Mouse (Mus musculus): ENCODE results near the gene Kitl. TPM values are rescaled to one million over a fixed set of nuclear protein-coding genes. Genes with fewer than 3 reads are reported as not detected.

The Kitl gene
- polyA plus RNA-seq, 3 experiments from 2014 or later, result 0.49 TPM; not detected in 2

DNA sequence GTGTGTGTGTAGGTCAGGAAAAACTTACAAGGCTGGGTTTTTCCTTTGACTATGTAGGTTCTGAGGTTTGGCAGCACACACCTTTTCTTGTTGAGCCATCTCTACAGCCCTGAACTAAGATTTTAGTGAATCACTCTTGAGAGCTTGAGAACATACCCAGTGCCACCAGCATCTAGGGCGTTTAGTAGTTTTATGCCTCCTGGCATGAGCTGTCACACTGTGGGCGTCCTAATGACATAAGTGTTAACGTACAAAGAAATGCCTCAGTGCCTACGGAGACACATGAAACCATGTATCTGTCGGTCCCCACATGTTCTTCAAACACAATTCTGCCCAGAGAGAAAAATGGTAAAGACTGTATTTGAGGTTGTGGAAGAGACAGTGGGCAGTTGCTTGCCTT lies 15.0 kb downstream of the Kitl start:
- no peak for ATAC-seq

DNA sequence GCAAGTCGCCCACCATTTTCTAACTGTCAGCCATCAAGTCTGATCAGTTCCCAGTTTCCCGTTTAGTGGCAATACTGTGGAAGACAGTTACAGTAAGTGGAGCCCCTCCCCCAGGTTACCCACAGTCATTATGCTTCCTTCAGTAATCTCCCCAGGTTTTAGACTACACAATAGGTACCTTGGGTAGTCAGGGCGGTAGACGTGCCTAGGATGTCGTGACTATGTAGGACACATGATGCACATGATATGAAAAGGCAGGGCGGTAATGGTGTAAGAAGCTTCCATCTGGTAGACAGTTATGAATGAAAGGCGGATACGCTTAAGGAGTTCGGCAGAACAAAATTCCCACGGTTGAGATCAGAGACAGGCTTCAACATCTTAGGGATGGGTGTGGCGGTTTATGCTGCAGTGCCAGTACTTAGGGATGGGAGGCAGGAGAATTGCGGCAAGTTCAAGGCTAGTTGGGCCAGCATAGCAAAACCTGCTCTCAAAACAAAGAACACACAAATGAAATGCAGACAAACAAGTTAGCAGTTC lies 15.6 kb downstream of the Kitl start:
- no peak for ATAC-seq

DNA sequence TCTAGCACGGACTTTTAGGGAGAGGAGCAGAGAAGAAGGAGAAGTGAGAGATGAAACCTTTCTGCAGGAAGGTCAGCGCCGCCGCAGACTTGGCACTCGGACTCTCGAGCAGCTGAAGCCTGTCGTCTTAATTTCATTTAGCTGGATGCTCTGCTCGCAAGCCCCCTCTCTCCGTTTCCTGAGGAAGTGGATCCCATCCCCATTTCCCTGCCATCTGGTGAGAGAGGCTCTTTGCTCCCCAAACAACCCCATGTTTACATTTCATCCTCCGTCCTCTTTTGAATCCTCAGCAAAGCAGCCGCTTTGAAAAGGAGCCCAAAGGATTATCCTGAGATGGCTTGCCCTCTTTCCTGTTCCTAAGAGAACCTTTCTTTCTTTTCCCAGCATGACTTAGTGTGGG lies 16.2 kb downstream of the Kitl start:
- ATAC-seq, result no peak

DNA sequence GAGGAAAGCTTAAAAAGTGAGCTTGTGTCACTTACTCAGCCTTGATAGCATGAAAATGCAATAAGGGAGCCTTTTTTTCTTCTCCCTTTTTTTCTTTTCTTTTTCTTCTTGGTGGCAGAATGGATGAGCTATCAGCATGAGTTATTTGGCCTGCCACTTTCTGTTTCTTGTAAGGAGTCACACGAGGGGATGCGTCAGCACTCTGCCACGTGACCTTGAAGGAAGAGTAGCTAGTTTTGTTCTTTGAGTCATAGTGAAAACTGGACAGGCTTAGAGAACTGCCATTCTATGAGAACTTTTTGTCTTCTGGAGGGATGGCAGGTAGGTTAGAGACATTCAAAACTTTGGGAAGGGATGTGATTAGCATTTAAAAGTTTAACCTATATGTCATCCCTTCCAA lies 17.1 kb downstream of the Kitl start:
- ATAC-seq, result no peak

DNA sequence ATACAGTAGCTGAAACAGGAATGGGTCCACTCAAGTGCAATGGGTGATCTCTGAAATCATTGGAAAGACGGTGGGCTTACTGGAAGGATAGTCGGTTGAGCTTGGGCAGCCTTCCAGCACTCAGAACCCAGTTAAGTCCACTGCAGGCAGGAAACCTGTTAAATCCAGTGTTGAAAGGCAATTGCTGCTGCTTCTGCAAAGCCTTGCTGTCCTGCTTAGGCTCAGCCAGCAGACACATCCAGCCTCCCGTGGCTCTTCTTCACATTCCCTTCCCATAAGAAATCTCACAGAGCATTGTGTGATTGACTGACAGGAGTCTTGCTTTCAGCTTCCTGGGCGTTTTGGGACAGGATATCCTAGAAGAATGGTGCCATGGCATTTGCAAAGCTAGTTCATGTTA lies 20.6 kb downstream of the Kitl start:
- no peak for ATAC-seq

DNA sequence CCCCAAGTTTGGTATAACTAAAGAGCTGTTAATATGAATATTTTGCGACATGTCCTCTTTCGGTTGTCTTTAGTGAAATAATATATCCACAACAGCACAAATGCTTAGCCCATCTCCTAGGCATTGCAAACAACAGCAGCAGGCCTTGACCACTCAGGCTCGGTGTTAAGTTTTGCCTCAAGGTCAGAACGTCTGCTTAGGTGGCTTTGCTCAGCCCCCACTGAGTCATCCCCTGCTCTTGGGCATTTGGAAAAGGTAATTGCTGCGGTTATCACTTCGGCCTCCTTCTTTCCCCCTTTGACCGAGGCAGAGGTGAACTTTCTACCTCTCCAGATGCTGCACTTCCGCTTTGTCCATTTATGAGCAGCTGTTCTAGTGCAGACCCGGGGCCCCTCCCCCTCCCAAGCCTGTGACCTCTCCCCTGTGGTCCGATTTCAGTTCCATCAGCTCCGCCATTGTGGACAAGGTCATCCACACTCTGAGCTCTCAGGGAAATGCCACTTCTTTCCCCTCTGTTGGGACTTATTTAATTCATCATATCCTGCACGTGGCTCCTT lies 23.0 kb downstream of the Kitl start:
- no peak for ATAC-seq

DNA sequence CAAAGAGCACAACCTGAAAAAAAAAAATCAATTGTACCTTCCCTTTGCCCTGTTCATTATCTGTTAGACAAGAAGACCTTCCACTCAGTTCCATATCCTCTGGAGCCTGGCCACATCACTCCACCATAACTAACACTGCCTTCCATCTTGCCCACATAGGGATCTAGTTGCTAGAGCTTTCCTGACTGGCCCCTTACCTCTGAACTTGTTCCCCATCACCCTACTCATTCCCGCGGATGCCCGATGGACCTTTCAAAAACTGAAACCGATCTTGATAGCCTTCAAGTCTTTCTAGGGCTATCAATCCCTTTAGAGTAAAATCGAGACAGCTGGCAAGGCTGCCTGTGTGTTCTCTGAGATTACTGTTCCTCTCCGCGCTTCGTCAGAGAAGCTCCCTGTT lies 23.6 kb downstream of the Kitl start:
- ATAC-seq, result no peak

DNA sequence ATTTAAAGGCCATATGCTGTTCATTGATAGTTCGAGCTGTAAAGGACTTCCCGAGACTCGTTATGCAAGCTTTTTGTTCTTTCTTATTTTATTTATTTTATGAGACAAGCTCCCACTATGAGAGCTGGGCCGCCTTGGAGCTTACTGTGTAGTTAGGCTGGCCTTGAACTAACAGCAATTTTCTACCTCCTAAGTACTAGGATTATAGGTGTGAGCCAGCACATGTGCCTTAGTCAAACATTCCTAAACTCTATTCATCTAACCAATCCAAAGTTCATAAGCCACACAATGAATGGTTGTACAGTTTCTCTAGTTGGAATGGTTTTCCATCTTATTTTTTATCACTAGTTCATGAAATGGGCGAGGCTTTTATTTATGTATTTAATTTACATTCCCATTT lies 28.3 kb downstream of the Kitl start:
- no peak for ATAC-seq

DNA sequence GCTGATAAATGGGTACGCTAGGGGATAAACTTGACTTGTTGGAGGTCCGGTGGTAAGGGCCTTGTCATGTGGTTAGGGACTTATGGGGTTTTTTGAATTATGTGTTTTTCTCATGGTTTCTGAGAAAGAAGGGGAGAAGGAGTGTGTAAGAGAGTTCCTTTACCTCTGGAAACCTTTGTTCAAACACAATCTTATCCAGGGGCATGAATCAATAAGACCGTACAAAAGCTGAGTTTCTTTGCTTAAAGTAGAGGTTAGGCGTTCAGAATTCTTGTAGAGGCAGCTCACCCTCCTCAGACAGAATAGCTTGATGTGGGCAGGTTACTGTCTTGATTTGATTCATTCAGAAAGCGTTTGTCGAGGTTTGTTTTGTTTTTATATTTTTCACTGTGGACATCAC lies 28.7 kb downstream of the Kitl start:
- ATAC-seq, result no peak

DNA sequence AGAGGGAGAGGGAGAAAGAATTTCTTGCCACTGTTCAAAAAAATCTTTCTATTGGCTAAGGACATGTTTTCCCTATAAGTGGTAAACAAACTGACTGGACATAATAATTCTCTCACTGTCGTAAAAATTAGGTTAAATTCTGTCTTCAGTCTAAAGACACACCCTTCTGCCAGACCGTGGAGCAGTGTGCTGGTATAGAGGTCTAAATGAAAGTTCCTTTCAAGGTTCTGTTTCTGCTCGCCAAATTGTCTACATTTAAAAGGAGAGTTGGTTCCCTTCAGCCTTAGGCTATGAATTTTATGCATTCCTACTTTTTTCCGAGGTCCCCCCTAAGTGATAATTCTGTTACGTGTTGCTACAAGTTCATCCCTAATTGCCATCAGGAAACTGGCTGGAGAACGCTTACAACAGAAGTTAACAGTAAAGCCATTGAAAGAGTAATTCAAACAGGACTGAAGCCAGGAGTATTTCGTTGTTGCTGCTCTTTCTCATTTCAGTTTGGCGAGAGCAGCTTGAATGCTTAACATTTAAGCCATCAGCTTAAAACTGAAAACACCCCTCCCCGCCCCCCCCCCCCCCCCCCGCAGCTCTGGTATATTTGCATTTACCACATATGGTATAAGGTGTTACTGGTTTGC lies 35.8 kb downstream of the Kitl start:
- ATAC-seq, result no peak

DNA sequence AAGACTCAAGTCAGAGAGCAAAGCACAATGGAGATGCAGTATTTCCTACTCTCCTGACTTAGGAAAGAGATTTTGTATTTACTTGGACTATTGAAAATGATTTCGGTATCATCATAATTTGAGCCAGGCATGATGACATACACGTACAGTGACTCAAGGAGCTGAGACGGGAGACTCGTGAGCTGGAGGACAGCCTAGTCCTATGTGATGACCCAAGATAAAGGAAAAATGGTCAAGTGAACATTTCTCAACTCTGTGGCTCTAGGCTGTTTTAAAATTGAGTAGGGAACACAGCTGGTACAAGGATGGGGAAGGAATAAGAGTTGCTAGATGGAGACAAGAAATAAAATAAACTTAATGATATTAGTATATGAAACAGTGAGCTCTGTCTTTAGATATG lies 37.0 kb downstream of the Kitl start:
- no peak for ATAC-seq

DNA sequence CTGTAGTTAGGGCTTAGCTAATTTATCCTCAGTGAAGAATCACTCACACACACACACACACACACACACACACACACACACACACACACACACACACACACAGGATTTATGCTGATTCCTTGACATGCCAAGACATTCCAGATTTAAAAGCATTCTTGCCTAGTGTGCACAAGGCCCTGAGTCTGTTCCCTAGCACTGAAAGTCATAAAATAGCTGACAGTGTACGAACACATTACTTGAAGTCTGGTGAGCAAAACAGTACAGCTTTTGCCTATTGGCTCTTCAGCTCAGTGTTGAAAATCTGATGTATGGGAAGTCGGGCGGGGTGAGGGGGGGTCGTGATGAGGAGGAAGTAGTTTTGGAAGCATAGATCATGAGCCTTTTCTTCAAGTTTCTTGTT lies 37.5 kb downstream of the Kitl start:
- no peak for ATAC-seq

DNA sequence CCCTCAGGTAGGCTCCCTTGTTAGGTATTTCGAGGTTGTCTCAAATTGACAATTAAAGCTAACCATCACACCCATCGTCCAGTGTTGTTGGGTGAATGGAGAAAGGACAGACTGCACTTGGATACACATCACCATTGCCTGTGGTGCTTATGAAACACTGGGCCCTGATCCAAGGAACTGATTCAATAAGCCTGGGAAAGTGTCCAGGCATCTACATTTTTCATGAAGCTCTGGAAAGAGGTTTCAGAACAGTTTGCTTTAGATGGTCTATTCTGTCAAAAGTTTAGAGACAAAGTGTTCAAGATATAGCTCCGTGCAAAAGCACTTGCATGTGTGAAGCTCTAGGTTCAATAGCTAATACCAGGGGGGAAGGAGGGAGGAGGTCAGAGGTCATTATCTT lies 38.6 kb downstream of the Kitl start:
- no peak for ATAC-seq

DNA sequence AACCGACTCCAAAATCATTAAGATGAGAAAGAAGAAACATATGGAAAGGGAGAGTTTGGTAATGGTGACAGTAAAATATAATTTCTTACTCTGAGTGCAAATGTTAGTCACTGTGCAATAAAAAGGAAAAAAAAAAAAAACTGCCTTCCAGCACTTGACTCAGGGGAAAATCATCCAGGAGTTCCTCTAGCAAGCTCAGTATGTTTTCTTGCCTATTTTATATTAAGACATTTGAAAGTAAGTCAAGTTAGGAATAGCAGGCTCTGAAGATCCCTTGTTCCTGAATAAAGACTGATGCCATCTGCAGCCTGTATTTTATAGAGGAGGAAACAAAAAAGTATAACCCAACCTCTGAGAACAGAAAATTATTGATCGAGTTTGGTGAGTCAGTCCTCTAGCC lies 39.7 kb downstream of the Kitl start:
- no peak for ATAC-seq

DNA sequence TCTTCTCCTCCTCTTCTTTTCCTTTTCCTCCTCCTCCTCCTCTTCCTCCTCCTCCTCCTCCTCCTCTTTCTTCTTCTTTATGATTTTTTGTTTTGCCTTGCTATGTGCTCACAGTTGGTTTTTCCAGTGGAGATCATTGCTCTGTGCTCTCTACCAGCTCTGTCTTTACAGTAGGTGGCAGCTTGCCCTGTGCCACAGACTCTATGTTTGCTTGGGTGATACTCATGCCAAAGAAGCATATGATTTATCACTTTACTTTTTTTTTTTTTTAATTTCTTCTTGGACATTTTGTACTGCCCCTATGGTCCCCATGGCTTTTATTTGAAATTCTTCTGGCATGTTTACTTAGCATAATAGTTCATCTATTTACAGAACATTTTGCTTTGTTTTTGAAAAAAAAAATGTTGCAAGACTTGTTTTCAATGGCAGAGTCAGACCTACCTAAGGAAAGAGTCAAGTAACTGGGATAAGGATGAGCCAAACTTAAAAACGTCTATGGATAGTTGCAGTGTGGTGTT lies 41.7 kb downstream of the Kitl start:
- ATAC-seq, result no peak

DNA sequence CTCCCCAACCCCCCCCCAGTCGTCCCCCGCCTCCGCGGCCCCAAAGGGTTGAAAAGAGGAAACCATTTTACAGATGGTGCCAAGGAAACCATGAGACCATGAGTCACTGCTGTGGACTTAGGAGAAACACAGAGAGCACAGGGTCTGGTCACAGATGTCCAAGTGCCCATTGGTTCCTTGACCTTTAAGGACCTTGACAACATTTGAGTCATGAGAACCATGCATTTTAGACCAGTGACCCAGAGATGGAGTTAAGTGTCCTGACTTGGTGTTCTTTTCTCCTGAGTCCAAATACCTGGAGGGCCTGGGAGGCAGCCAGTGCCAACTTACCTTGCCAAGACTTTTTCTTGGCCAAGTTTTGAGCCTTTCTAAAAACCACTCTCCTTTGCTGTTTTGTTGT lies 43.9 kb downstream of the Kitl start:
- no peak for ATAC-seq

DNA sequence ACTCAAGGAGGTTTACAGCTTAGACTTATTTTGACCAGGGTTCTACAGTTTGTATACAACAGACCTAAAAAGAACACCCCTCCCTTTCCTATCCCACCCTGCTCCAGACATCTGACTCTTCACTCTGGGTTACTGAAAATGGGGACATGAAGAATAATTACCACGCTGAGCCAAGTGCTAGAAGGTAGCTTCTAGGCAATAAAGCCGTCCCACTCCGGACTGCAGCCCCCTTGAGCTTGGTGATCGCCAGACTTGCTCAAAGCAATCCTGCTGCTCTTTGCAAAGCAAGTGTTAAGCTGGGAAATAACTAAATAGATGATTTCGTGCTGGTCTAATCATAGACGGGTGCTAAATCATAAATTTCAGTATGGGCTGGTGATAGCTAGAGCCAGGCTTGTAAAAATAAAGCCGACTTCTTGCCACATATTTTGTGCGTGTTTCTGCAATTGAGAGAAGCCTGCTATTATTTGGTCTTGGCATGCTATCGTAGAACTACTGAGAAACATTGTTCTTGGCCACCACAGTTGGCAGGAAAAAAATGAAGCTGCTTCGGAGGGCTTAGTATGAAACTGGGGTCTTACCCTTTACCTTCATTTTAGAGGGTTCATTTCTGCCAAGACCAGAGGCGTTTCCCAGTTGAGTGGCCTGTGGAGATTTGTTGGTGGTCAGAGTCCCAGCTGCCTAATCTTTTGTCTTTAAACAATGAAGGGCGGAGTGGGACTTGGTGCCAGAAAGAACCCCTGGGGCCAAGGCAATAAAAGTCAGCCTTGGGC lies 50.3 kb downstream of the Kitl start:
- ATAC-seq, result no peak

DNA sequence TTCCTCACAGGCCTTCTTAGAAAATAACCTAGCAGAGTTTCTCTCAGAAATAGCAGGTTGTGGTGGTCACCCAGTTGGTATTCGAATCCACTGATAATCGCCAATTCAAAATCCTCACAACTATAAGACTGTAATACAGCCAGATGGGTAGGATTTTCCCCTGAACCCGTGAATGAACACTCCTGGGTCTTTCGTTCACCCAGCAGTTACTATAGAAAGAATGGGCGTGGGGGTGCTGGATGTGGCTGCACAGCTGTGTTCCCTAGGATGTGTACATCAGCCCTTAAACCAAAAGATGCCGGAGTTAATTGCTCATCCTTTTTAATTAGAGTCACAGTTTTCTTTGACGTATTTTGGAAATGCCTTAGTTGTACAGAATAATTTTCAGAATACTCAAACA lies 50.9 kb downstream of the Kitl start:
- ATAC-seq, result no peak

DNA sequence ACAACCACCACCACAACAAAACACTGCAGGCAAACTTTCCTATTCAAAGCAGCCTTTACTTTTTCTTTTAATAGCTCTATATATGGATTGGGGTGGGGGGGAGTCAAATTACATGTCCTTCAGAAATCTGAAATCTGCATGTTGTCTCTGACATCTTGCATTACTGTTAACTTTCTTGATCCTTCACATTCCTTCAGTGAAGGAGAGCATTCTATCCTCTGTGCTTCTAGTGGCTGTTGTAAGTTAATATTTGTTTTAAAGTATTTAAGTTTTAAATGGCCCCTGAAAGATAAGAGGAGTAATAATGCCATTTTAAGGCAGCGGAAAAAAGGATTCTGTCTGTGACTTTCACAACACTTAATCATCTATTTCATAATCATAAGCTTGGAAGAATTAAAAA lies 57.2 kb downstream of the Kitl start:
- no peak for ATAC-seq

DNA sequence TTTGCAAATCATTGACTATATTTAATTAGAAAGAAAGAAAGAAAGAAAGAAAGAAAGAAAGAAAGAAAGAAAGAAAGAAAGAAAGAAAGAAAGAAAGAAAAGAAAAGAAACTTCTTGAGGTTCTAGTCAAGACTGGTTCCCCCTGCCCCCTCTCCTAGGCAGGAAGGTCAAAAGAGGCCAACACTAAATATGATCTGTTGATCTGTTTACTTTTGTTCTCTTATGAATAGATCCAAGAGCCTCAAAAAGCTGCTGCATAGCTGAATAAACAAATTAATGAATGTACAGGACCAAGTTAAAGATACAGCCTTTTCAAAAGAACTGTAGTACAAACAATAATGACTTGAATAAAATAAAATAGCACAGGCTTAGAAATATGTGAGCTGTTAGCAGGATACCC lies 57.7 kb downstream of the Kitl start:
- ATAC-seq, result no peak

DNA sequence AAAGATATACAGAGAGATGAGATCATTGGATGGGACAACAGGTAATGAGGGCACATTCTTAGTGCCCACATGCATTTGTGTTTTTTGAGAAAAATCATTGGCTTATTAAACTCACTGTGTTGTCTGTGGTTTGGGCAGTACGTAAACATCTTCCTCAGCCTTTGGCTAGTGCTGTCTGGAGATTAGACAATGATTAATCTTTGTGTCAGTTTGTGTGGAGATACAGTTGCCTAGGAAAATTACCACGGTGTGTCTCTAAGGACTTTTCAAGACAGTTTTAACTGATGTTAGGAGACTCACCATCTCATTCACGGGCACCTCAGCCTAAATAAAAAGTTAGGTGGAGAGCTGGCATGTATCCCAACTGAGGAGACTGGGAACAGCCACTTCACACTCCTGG lies 85.7 kb downstream of the Kitl start:
- no peak for ATAC-seq

DNA sequence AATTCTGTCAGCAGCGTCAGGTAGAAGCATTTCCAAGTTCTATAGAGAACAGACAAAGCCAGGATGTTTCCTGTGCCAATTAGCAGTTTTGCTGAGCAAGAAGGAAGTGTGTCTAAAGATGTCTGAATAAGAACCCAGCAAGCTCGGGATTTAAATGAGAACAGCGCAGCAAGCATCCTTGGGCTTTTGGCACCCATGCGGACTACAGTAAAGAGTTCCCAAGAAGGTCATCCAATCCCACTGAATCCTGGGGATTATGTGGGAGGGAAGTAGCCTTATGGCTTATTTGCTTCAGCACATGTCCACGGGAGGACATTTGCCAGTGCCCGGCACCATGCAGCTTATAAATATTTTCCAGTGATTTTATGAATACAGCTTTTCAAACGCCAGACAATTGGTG lies 95.8 kb downstream of the Kitl start:
- ATAC-seq, result no peak

DNA sequence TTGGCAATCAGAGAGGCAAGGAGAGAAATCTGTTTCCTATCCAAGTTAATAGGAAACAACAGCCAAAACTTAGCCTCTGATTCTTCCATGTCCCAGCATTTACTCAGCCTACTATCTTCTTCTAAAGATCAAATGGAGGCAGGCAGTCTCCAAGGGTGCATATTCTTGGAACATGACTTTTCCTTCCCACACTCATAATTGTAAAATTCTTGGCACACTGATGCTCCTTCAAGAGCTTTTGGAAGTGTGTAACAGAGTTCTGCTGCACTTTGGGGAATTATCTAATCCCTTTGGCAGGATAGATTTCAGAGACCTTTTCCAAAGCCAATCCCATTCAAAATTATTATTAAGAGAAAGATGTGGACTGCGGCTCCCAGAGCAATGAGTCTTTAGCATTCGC lies 100.1 kb downstream of the Kitl start:
- no peak for ATAC-seq

DNA sequence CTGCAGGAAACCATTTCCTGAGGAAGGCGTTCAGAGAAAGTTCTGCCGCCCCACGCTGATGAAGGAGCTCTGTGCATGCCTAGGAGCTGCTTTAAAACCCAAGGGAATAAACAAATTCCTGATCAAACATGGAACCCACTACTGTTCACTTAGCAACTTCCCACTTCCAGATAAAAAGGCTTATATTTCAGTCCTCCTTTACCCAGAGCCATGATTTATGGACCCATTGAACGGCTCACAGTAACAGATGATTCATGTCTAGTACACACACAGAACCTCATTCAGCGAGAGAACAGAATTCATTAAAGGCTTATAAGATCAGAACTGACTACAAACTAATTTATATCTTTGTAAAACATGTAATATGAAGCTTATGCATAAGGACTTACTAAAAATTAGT lies 109.0 kb downstream of the Kitl start:
- ATAC-seq, result no peak
